Mouse (Mus musculus): ENCODE results near the gene Ddx39b. TPM values are rescaled to one million over a fixed set of nuclear protein-coding genes. Genes with fewer than 3 reads are reported as not detected.

Ddx39b gene
- polyA plus RNA-seq, 1 experiment from 2014 or later = 717 TPM

DNA sequence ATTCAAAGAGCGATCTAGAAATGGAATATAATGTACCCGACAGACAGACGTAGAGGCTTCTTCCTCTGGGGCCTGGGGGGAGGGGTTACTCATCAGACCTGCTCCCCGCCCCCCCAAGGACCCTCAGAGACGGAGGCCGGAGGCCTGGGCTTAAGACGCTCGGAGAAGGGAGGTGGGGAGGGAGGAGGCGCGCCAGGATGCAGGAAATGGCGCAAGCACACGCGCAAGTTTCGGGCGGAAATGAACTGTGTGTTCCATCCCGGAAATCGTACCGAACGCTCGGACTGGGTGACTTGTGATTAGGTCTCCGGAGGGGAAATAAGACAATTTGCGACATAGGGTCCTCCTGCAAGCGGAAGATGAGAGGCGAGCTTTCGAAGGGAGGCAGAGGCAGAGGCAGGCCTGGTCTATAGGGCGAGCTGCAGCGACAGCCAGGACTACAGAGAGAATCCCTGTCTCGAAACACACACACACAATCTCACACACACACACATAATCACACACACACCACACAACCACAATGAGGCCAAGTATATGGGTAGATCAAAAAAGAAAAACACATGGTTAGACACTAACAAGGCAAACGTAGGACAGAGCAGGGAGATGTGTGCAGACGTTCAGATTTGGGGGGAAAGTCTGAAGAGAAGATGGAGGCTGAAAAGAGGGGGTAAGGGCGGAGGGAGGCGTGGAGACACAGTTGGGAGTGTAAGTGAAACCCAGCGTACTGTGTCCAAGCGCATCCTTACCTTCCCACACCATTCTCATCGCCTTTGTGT, 5.7 kb upstream of the Ddx39b start, which contains the start of gene Nfkbil1:
Gene Nfkbil1, minus strand, starts transcription at position 179 of the 776 bp plus-strand sequence.
- no peaks in the 10 kb centered on the region; the same call in 1 of the 2 replicates for H3K36me3 ChIP-seq (ENCODE audit: control insufficient read depth, insufficient read depth, low read length)
- peak; percentile 78 for ATAC-seq (replicated peaks; ENCODE audit: low FRiP score)
- no peaks in the 10 kb centered on the region for H3K27me3 ChIP-seq (ENCODE audit: control insufficient read depth, insufficient read depth, low read length)
- no peaks in the 10 kb centered on the region for H3K9me3 ChIP-seq (ENCODE audit: control insufficient read depth, low read length)
- peak within 1 kb of the TSS; percentile 82 for H3K4me2 ChIP-seq (ENCODE audit: low read depth, low read length, severe bottlenecking)
- DNase-seq (ENCODE audit: low spot score) = peak; percentile 92
- H3K4me3 ChIP-seq (ENCODE audit: low read depth, low read length) = peak within 1 kb of the TSS; percentile 55
- peak within 1 kb of the TSS; percentile 93 for H3K9ac ChIP-seq (ENCODE audit: low read length)
- H3K4me1 ChIP-seq (replicated peaks; ENCODE audit: control insufficient read depth, insufficient read depth, low read length) = peaks cover 5% of the 10 kb centered on the region; the same call in 1 of the 2 replicates
- H3K27ac ChIP-seq (ENCODE audit: low read depth, low read length) = peak within 1 kb of the TSS; percentile 91
- WGBS = under 1% methylated on average over 35 of the region's 35 CpGs

DNA sequence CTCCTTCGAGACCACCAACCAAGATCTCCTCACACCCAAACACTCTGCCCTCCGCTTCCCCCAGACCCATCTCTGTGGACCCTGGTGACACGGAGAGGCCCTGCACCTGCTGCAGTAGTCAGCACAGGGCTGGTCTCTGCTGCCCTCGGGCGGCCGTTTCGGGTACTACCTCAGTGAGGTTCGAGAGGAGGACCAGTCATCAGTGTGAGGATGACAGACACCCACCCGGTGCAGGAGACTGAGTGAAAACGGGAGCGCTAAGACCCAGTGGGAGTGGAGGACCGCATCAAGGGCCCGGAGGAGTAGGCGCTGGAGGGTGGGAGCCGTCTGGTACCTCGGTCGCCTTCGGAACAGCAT, 5.2 kb upstream of the Ddx39b start:
- Histone ChIP-seq H3K27ac (ENCODE audit: low read depth, low read length) (peak overlapping the region; percentile 91), H3K9ac (ENCODE audit: low read length) (peak overlapping the region; percentile 93), H3K36me3 (ENCODE audit: control insufficient read depth, insufficient read depth, low read length) (no peaks in the 10 kb centered on the region; the same call in 1 of the 2 replicates), H3K9me3 (ENCODE audit: control insufficient read depth, low read length) (no peaks in the 10 kb centered on the region), H3K4me2 (ENCODE audit: low read depth, low read length, severe bottlenecking) (peak overlapping the region; percentile 82), H3K4me1 (replicated peaks; ENCODE audit: control insufficient read depth, insufficient read depth, low read length) (peaks cover 6% of the 10 kb centered on the region; the same call in 1 of the 2 replicates), H3K27me3 (ENCODE audit: control insufficient read depth, insufficient read depth, low read length) (no peaks in the 10 kb centered on the region), H3K4me3 (ENCODE audit: low read depth, low read length) (peak overlapping the region; percentile 55)
- WGBS = under 1% methylated on average over 18 of the region's 18 CpGs
- DNase-seq (ENCODE audit: low spot score) = peak; percentile 99
- ATAC-seq (replicated peaks; ENCODE audit: low FRiP score) = peak; percentile 77

DNA sequence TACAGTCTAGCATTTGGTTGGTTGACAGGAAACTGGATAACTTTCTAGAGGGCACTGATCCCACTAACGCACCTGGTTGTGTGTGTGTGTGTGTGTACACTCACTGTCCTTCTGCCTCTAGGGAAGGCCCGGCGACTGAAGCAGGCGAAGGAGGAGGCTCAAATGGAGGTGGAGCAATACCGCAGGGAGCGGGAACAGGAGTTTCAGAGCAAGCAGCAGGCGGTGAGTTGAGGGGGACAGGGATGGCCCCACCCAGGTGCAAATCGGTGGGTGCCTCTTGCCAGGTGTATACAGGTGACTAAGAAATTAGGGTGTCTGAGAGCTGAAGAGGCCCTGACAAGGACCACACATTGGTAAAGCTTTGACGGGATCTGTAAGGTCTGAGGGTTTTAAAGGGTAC, 4.5 kb upstream of the Ddx39b start:
- Histone ChIP-seq H3K9me3 (ENCODE audit: control insufficient read depth, low read length) (no peaks in the 10 kb centered on the region), H3K9ac (ENCODE audit: low read length) (peak overlapping the region; percentile 93), H3K4me3 (ENCODE audit: low read depth, low read length) (peak overlapping the region; percentile 55; the same call in 1 of the 2 replicates), H3K36me3 (ENCODE audit: control insufficient read depth, insufficient read depth, low read length) (no peaks in the 10 kb centered on the region; the same call in 1 of the 2 replicates), H3K4me2 (ENCODE audit: low read depth, low read length, severe bottlenecking) (peak overlapping the region; percentile 82), H3K27ac (ENCODE audit: low read depth, low read length) (no peak overlapping the region), H3K4me1 (replicated peaks; ENCODE audit: control insufficient read depth, insufficient read depth, low read length) (peaks cover 6% of the 10 kb centered on the region; the same call in 1 of the 2 replicates), H3K27me3 (ENCODE audit: control insufficient read depth, insufficient read depth, low read length) (no peaks in the 10 kb centered on the region)
- DNase-seq (ENCODE audit: low spot score) = no peak
- ATAC-seq (replicated peaks; ENCODE audit: low FRiP score) = no peak
- 78% methylated on average over 9 of the region's 9 CpGs for WGBS

DNA sequence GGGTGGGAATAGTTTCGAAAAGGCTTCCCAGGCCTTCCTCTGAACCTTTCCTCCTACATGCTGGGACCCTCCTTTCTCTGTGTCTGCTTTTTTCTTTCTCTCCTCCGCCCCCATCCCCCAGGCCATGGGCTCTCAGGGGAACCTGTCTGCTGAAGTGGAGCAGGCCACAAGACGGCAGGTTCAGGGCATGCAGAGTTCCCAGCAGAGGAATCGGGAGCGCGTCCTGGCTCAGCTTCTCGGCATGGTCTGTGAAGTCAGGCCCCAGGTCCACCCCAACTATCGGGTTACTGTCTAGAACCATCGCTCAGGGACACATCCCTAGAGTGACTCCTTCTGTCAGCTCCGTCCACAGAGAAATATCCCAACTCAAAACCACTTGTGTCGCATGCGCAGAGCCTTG, 4.0 kb upstream of the Ddx39b start:
- ATAC-seq (replicated peaks; ENCODE audit: low FRiP score) (no peak), DNase-seq (ENCODE audit: low spot score) (no peak)
- no peaks in the 10 kb centered on the region for H3K27me3 ChIP-seq (ENCODE audit: control insufficient read depth, insufficient read depth, low read length)
- WGBS = 86% methylated on average over 12 of the region's 12 CpGs
- H3K4me2 ChIP-seq (ENCODE audit: low read depth, low read length, severe bottlenecking) = no peak overlapping the region
- no peak overlapping the region for H3K9ac ChIP-seq (ENCODE audit: low read length)
- peaks cover 6% of the 10 kb centered on the region; the same call in 1 of the 2 replicates for H3K4me1 ChIP-seq (replicated peaks; ENCODE audit: control insufficient read depth, insufficient read depth, low read length)
- no peaks in the 10 kb centered on the region for H3K9me3 ChIP-seq (ENCODE audit: control insufficient read depth, low read length)
- H3K4me3 ChIP-seq (ENCODE audit: low read depth, low read length) = no peak overlapping the region
- no peaks in the 10 kb centered on the region; the same call in 1 of the 2 replicates for H3K36me3 ChIP-seq (ENCODE audit: control insufficient read depth, insufficient read depth, low read length)
- H3K27ac ChIP-seq (ENCODE audit: low read depth, low read length) = no peak overlapping the region

DNA sequence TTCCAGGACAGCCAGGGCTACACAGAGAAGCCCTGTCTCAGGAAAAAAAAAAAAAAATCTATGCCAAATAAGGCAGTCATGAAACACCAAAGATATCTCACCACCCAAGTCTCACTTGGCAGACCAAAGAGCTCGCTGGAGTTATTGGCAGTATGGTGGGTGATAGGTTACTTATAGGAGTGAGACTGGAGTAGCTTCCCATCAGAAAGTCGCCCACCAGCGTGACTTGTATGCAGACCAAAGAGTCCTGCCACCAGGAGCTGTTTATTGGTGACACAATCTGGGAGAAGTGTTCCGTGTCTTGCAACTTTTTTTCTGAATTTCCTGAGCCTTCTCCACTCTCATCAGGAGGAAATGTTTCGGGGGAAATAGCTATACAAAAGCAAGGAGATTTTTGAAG, 1.8 kb upstream of the Ddx39b start:
- Histone ChIP-seq H3K27ac (ENCODE audit: low read depth, low read length) (no peak overlapping the region), H3K36me3 (ENCODE audit: control insufficient read depth, insufficient read depth, low read length) (peaks cover 10% of the 10 kb centered on the region), H3K9ac (ENCODE audit: low read length) (no peak overlapping the region), H3K4me2 (ENCODE audit: low read depth, low read length, severe bottlenecking) (no peak overlapping the region), H3K4me1 (replicated peaks; ENCODE audit: control insufficient read depth, insufficient read depth, low read length) (peaks cover 18% of the 10 kb centered on the region), H3K27me3 (ENCODE audit: control insufficient read depth, insufficient read depth, low read length) (no peaks in the 10 kb centered on the region), H3K4me3 (ENCODE audit: low read depth, low read length) (no peak overlapping the region), H3K9me3 (ENCODE audit: control insufficient read depth, low read length) (no peaks in the 10 kb centered on the region)
- 84% methylated on average over 5 of the region's 5 CpGs for WGBS
- DNase-seq (ENCODE audit: low spot score) = no peak
- no peak for ATAC-seq (replicated peaks; ENCODE audit: low FRiP score)

DNA sequence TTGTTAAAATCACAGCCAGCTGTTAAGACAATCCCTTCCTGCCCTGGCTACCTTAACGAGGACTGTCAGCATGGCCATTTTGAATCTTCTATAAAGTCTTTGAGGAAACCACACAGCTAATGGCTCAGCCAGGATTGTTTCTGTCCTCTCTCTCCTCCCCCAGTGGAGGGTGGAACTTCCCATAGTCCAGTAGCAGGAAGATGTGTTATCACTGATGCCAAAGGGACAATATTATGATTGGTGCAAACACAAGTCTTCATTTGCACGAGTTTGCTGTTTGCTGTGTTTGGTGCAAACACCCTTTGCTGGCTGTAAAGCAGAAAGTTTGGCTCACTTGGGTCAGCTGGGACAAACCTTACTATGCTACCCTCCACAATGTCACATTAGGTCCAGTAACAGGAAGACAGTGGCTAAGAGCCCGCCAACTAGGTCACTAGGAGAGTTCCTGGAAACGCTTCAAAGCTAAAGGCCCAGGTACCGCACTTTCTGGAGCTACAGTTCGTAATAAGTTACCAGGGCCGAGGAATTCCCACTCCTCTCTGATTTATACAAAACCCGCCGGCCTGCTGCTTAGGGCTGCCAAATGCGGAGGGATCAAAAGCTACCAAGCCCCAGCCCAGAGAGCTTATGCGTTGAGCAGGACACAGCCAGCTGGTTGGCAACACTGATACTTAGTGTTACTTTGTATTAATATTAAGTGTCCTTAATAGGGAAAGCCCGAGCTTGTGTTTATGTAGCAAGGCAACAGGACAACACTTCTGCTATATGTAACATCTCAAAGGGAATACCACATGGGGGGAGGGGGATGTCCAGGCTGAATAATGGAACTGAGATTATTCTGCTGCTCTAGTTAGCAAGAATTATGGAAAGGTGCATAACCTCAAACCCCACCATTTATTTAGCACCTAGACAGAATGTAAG, 902 bp upstream of the Ddx39b start:
- peak overlapping the region; percentile 96 for H3K4me2 ChIP-seq (ENCODE audit: low read depth, low read length, severe bottlenecking)
- H3K4me1 ChIP-seq (replicated peaks; ENCODE audit: control insufficient read depth, insufficient read depth, low read length) = peaks cover 26% of the 10 kb centered on the region
- H3K27me3 ChIP-seq (ENCODE audit: control insufficient read depth, insufficient read depth, low read length) = no peaks in the 10 kb centered on the region
- no peak for ATAC-seq (replicated peaks; ENCODE audit: low FRiP score)
- H3K36me3 ChIP-seq (ENCODE audit: control insufficient read depth, insufficient read depth, low read length) = peaks cover 17% of the 10 kb centered on the region
- 33% methylated on average over 12 of the region's 12 CpGs for WGBS
- peak overlapping the region; percentile 99 for H3K9ac ChIP-seq (ENCODE audit: low read length)
- H3K4me3 ChIP-seq (ENCODE audit: low read depth, low read length) = peak overlapping the region; percentile 84
- no peak for DNase-seq (ENCODE audit: low spot score)
- no peaks in the 10 kb centered on the region for H3K9me3 ChIP-seq (ENCODE audit: control insufficient read depth, low read length)
- peak overlapping the region; percentile 93; the same call in 1 of the 2 replicates for H3K27ac ChIP-seq (ENCODE audit: low read depth, low read length)

DNA sequence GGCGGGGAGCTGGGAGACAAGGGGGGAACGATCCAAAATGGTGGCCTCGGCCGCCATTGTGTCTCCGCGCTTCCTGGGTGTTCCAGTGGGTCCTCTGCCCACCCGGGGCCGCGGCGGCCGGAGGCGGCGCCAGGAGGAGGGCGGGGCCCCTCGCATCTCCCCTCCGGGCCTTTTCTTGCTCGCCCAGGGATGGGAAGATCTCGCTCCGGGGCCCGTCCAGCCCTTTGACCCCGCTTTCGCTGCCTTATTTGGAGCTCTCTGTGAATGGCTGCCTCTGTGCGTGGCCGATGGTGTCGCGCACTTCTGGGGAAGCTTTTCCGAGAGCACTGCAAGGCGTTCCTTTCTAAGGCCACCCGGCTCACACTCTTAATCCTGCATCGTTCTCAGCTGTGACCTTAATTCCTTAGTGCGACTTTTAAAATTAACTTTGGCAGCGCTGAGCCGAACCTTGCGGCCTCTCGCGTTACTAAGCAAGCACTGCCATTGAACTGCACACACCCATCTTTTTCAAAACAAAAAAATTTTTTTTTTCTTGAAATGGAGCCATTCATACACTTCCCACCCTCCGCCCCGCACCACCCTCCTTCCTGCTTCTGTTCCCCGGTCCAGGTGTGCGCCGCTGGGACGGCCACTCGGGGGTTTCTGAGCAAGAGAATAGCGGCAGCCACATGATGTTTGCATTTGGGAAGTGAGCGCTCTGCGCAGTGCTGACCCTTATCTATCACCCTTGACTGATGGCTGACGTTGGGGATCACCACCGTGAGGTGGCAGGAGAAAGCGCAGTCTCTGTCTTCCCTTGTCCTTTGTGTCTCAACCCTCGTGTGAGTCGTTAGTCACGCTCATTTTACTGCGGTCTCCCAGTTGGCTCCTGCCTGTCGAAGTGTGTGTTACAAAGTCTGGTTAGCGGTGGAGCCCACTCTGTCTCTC, 732 bp downstream of the Ddx39b start:
- under 1% methylated on average over 53 of the region's 55 CpGs for WGBS

More for the DNA sequence above, 732 bp downstream of the Ddx39b start:
- Histone ChIP-seq H3K4me1 (replicated peaks; ENCODE audit: control insufficient read depth, insufficient read depth, low read length) (peaks cover 26% of the 10 kb centered on the region), H3K36me3 (ENCODE audit: control insufficient read depth, insufficient read depth, low read length) (peaks cover 28% of the 10 kb centered on the region), H3K9ac (ENCODE audit: low read length) (peak overlapping the region; percentile 99), H3K27me3 (ENCODE audit: control insufficient read depth, insufficient read depth, low read length) (no peaks in the 10 kb centered on the region), H3K4me3 (ENCODE audit: low read depth, low read length) (peak overlapping the region; percentile 84), H3K4me2 (ENCODE audit: low read depth, low read length, severe bottlenecking) (peak overlapping the region; percentile 96), H3K27ac (ENCODE audit: low read depth, low read length) (peak overlapping the region; percentile 93), H3K9me3 (ENCODE audit: control insufficient read depth, low read length) (no peaks in the 10 kb centered on the region)
- ATAC-seq (replicated peaks; ENCODE audit: low FRiP score) = peak; percentile 29
- peak; percentile 76 for DNase-seq (ENCODE audit: low spot score)
